Mouse (Mus musculus) erythroblast, adult 5-6 weeks (primary cell): ENCODE measurements around the gene Ifrd2. TPM values are rescaled to one million over a fixed set of nuclear protein-coding genes. Genes with fewer than 3 reads are reported as not detected.
"Not testable (repeated sequence)": the region's sequence is repeated elsewhere in the genome, so short reads cannot be mapped to it uniquely, and the experiment has no call there.

ENCODE experiments used
- ATAC-seq: replicated peaks from 2 replicates; pipeline ENCODE4 v1.8.0; 2016; ENCODE audit warnings: moderate number of reproducible peaks, mild to moderate bottlenecking, moderate TSS enrichment, inconsistent platforms; ENCODE audit not compliant: poor library complexity, low FRiP score, severe bottlenecking
- total RNA-seq, 2 experiments: library from RNA; stranded (forward) in 1 of 2; stranded (reverse) in 1 of 2; fragments of 150-400 nt in 1 of 2; fragments of 200-764, 138-1000 nt in 1 of 2; gene quantifications; 2 replicates each; pipeline versions ENCODE4 v1.2.3 to v1.2.4; 2015 to 2017; ENCODE audit warnings: low replicate concordance in 2 of 2

Gene Ifrd2
- total RNA-seq, 2 experiments from 2014 or later: 217 to 270 TPM

GRCm38 (mm10) chr9:107551117-107551889 lies 36.1 kb upstream of the Ifrd2 start, which contains the start of gene Rassf1:
Rassf1 (plus strand) TSS chr9:107551555.
- 0 out of 2 replicates have a peak, but pooled peaks have one; percentile 34 for ATAC-seq

GRCm38 (mm10) chr9:107551890-107552355 lies 35.5 kb upstream of the Ifrd2 start:
- ATAC-seq: no peak

- no peak for ATAC-seq
These were observed 34.6 kb upstream of the Ifrd2 start for GRCm38 (mm10) chr9:107552690-107553393.

- ATAC-seq: peak; percentile 6
These were observed 33.7 kb upstream of the Ifrd2 start for GRCm38 (mm10) chr9:107553541-107554318.

- ATAC-seq: peak; percentile 91
These were observed 33.1 kb upstream of the Ifrd2 start for GRCm38 (mm10) chr9:107554319-107554825.

- peak; percentile 11 for ATAC-seq
These were observed 32.4 kb upstream of the Ifrd2 start for GRCm38 (mm10) chr9:107555031-107555457.

- ATAC-seq: no peak
These were observed 31.7 kb upstream of the Ifrd2 start for GRCm38 (mm10) chr9:107555701-107556100.

- ATAC-seq: no peak
These were observed 31.1 kb upstream of the Ifrd2 start for GRCm38 (mm10) chr9:107556346-107556745.

GRCm38 (mm10) chr9:107563029-107563581 lies 24.3 kb upstream of the Ifrd2 start, which contains the start of gene Tusc2:
Tusc2 (plus strand) TSS chr9:107563255.
- ATAC-seq: peak; percentile 91

- not testable (repeated sequence) for ATAC-seq
These were observed 21.9 kb upstream of the Ifrd2 start for GRCm38 (mm10) chr9:107565556-107565955.

- ATAC-seq: peak; percentile 45
These were observed 21.3 kb upstream of the Ifrd2 start for GRCm38 (mm10) chr9:107566041-107566709.

- no peak for ATAC-seq
These were observed 20.6 kb upstream of the Ifrd2 start for GRCm38 (mm10) chr9:107566855-107567254.

GRCm38 (mm10) chr9:107567702-107568319 lies 19.6 kb upstream of the Ifrd2 start, which contains the start of gene Hyal2:
Hyal2 (plus strand) TSS chr9:107567945.
- no peak for ATAC-seq

- ATAC-seq: peak; percentile 75
These were observed 18.8 kb upstream of the Ifrd2 start for GRCm38 (mm10) chr9:107568331-107569261.

GRCm38 (mm10) chr9:107569270-107569669 lies 18.2 kb upstream of the Ifrd2 start:
- ATAC-seq: no peak; the same call in 1 of the 2 replicates

GRCm38 (mm10) chr9:107570016-107570415 lies 17.4 kb upstream of the Ifrd2 start:
- ATAC-seq: no peak

- peak; percentile 40 for ATAC-seq
These were observed 16.6 kb upstream of the Ifrd2 start for GRCm38 (mm10) chr9:107570845-107571244.
